Mouse (Mus musculus) embryonic fibroblast, embryonic 13.5 days (primary cell): ENCODE measurements at regions not wholly inside any gene's neighbourhood (a gene's known extent, or its start where the extent isn't known, plus 50 kb on each side); places are given as distances from the start of the nearest gene placed in this dataset.

Source experiments
- CTCF ChIP-seq: IDR thresholded peaks from 2 replicates; pipeline ENCODE4 v1.5.1; 2011; ENCODE audit warnings: mild to moderate bottlenecking, control low read depth, low read length, moderate library complexity, borderline replicate concordance; ENCODE audit not compliant: insufficient read depth
- POLR2A ChIP-seq: IDR thresholded peaks from 2 replicates; pipeline ENCODE4 v1.6.1; 2011; ENCODE audit warnings: low read depth, mild to moderate bottlenecking, control low read depth, low read length, moderate library complexity

- no peak for TF ChIP-seq CTCF
- TF ChIP-seq POLR2A, result no peak
These were observed 142.4 kb upstream of the Phactr1 start for GRCm38 (mm10) chr13:42538046-42538445.
